Mouse (Mus musculus) stomach, postnatal 0 days (tissue): ENCODE data around the gene Itgb3bp.

Experiments
- CTCF ChIP-seq: IDR thresholded peaks from 2 replicates; pipeline ENCODE4 v1.5.1; 2016; ENCODE audit warnings: antibody characterized with exemption, low read depth, mild to moderate bottlenecking, moderate library complexity
- EP300 ChIP-seq: optimal IDR thresholded peaks from 2 replicates; pipeline ENCODE3; 2016; ENCODE audit warnings: antibody characterized with exemption

DNA sequence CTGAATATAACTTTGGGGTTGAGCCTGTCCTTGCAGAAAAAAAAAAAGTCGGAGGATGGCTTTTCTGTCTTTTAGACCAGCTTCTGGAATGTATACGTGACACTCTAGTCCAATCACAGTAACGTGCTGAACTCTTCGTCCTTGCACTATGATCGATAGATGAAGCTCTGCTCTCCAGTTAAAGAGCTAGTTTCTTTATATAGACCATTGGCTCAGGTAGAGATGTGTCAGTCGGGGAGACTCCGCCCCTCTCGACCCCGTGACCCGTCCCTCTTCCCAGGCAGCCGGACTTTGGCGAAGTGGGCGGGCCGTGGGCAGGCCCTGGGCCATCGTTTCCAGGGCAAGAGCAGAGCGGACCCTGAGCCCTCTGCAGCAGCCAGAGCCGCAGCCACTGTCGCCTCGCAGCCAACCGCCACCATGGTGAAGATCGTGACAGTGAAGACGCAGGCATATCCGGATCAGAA lies 432 bp downstream of the Itgb3bp start, which contains the start of gene Pgm1:
- TF ChIP-seq CTCF (no peak), EP300 (no peak)
